Mouse (Mus musculus): Measurements from ENCODE around the gene Etl4.

GRCm38 (mm10) chr2:20764566-20765090 is 855.0 kb downstream of the Etl4 start:
- no peak for TF ChIP-seq CTCF (IDR thresholded peaks at IDR 0.05)
- TF ChIP-seq EP300 (IDR thresholded peaks at IDR 0.05) = no peak

All from lung, postnatal 0 days (tissue).